Mouse (Mus musculus): ENCODE results near the gene Pnmt. TPM values are rescaled to one million over a fixed set of nuclear protein-coding genes. Genes with fewer than 3 reads are reported as not detected.

The Pnmt gene
- polyA plus RNA-seq (2016; fragmentation: Nextera tagmentation; extraction: Ambion mirVana), result 1.7 and 2.0 TPM in 2 replicates

DNA sequence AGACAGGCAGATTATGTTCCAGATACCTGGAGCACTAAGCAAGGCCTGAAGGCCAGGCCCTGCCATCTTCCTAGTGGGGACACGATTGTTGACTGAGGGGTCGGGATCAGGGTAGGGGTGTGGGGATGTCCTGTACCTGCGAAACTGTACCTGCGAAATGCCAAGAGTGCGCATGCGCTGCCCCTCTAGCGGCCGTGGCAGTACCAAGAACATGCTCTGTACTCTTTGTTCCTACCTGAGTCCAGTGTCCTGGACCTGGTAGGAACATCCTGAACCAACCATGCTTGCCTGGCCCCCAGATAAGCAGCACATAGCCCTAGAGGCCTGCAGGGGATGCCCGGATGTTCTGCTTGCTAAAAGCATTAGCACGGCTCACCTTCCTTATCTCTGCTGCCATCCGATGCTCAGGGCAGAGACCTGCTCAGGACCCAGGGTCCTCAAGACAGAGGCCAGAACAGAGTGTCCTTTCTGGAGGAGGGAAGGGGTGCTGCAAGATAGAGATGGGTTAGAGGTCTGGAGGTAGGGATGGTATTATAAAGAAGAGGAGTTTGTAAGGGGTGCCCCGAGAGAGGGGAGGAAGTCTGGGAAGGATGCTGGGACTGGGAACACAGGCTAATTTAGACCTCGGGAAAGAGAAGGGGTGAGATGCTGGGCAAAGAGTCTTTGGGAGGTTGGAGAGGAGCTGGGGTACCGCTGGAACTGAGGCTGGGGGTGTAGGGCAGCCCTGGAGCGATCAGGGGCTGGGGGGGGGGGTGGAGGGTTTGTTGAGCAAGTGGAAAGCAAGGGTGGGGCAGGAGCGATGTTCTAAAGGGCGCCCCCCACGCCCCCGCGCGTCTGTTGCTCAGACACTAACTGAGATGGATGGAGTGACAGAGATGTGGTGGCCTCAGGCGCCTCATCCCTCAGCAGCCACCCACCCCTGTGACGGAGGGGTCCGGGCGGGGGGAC is at the start of gene Pnmt:
TSS of gene Pnmt (plus strand) at position 813 of the 948 bp plus-strand sequence.
- Histone ChIP-seq H3K36me3 (peaks cover under 1% of the 10 kb centered on the region), H3K9ac (peak within 1 kb of the TSS; percentile 81), H3K9me3 (replicated peaks) (no peaks in the 10 kb centered on the region), H3K27ac (ENCODE audit: poor library complexity, severe bottlenecking) (peak within 1 kb of the TSS; percentile 92; the same call in 1 of the 2 replicates), H3K4me1 (replicated peaks) (peaks cover 70% of the 10 kb centered on the region), H3K4me2 (peak within 1 kb of the TSS; percentile 70), H3K4me3 (peak within 1 kb of the TSS; percentile 52), H3K27me3 (replicated peaks) (peaks cover 44% of the 10 kb centered on the region)
- ATAC-seq (ENCODE audit: insufficient number of reproducible peaks, low FRiP score), result no peak
- WGBS, result 39% methylated on average over 25 of the region's 25 CpGs

- Histone ChIP-seq H3K4me3 (peak overlapping the region; percentile 58), H3K27ac (ENCODE audit: poor library complexity, severe bottlenecking) (no peak overlapping the region), H3K4me2 (peak overlapping the region; percentile 92), H3K27me3 (replicated peaks) (peaks cover 87% of the 10 kb centered on the region), H3K4me1 (replicated peaks) (peaks cover 24% of the 10 kb centered on the region), H3K9ac (peak overlapping the region; percentile 68), H3K9me3 (replicated peaks) (no peaks in the 10 kb centered on the region), H3K36me3 (no peaks in the 10 kb centered on the region)
- no peak for ATAC-seq (ENCODE audit: insufficient number of reproducible peaks, low FRiP score)
- 1% methylated on average over 49 of the region's 57 CpGs for WGBS
Measured at GRCm38 (mm10) chr11:98338507-98338961, 47.7 kb upstream of the Pnmt start.

GRCm38 (mm10) chr11:98339071-98339501 is 47.2 kb upstream of the Pnmt start:
- H3K9ac ChIP-seq, result peak overlapping the region; percentile 68
- H3K36me3 ChIP-seq, result no peaks in the 10 kb centered on the region
- H3K4me1 ChIP-seq (replicated peaks), result peaks cover 24% of the 10 kb centered on the region
- H3K4me2 ChIP-seq, result peak overlapping the region; percentile 92
- H3K27me3 ChIP-seq (replicated peaks), result peaks cover 85% of the 10 kb centered on the region
- no peak for ATAC-seq (ENCODE audit: insufficient number of reproducible peaks, low FRiP score)
- WGBS, result under 1% methylated on average over 19 of the region's 19 CpGs
- no peak overlapping the region for H3K27ac ChIP-seq (ENCODE audit: poor library complexity, severe bottlenecking)
- H3K9me3 ChIP-seq (replicated peaks), result no peaks in the 10 kb centered on the region
- H3K4me3 ChIP-seq, result peak overlapping the region; percentile 58

GRCm38 (mm10) chr11:98339679-98340287 is 46.5 kb upstream of the Pnmt start:
- peaks cover 17% of the 10 kb centered on the region; the same call in 1 of the 2 replicates for H3K4me1 ChIP-seq (replicated peaks)
- ATAC-seq (ENCODE audit: insufficient number of reproducible peaks, low FRiP score), result no peak
- H3K4me2 ChIP-seq, result peak overlapping the region; percentile 92
- 12% methylated on average over 11 of the region's 11 CpGs for WGBS
- no peaks in the 10 kb centered on the region for H3K9me3 ChIP-seq (replicated peaks)
- peaks cover 82% of the 10 kb centered on the region for H3K27me3 ChIP-seq (replicated peaks)
- peak overlapping the region; percentile 58 for H3K4me3 ChIP-seq
- H3K36me3 ChIP-seq, result no peaks in the 10 kb centered on the region
- no peak overlapping the region for H3K27ac ChIP-seq (ENCODE audit: poor library complexity, severe bottlenecking)
- no peak overlapping the region for H3K9ac ChIP-seq

DNA sequence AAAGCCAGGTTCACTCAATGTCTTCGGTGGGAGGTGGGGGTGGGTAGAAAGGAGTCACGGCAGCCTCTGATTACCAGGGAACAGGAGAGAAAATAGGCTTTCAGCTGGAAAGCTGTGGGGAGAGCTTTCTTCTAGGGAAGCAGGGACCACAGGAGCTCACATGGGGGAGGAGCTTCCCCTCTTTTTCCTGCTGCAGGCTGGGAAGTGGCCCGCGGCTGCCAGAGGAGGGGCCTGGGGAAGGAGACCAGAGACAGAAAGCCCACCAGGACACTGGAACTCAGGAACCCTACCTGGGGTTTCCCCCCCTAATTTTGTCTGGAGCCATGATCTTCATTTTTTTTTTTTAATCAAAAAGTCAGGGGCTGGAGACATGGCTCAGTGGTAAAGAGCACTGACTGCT is 45.7 kb upstream of the Pnmt start:
- no peak for ATAC-seq (ENCODE audit: insufficient number of reproducible peaks, low FRiP score)
- Histone ChIP-seq H3K9ac (no peak overlapping the region), H3K27ac (ENCODE audit: poor library complexity, severe bottlenecking) (no peak overlapping the region), H3K4me2 (no peak overlapping the region), H3K27me3 (replicated peaks) (peaks cover 73% of the 10 kb centered on the region), H3K4me1 (replicated peaks) (peaks cover 14% of the 10 kb centered on the region; the same call in 1 of the 2 replicates), H3K4me3 (no peak overlapping the region), H3K36me3 (no peaks in the 10 kb centered on the region), H3K9me3 (replicated peaks) (no peaks in the 10 kb centered on the region)
- 11% methylated on average over 4 of the region's 4 CpGs for WGBS

- peaks cover 17% of the 10 kb centered on the region; the same call in 1 of the 2 replicates for H3K4me1 ChIP-seq (replicated peaks)
- H3K4me3 ChIP-seq, result no peak overlapping the region
- peaks cover 70% of the 10 kb centered on the region for H3K27me3 ChIP-seq (replicated peaks)
- H3K9me3 ChIP-seq (replicated peaks), result no peaks in the 10 kb centered on the region
- ATAC-seq (ENCODE audit: insufficient number of reproducible peaks, low FRiP score), result no peak
- H3K4me2 ChIP-seq, result no peak overlapping the region
- WGBS, result 59% methylated on average over 4 of the region's 4 CpGs
- H3K36me3 ChIP-seq, result no peaks in the 10 kb centered on the region
- H3K9ac ChIP-seq, result no peak overlapping the region
- H3K27ac ChIP-seq (ENCODE audit: poor library complexity, severe bottlenecking), result no peak overlapping the region
Measured at GRCm38 (mm10) chr11:98341174-98341573, 45.1 kb upstream of the Pnmt start.

DNA sequence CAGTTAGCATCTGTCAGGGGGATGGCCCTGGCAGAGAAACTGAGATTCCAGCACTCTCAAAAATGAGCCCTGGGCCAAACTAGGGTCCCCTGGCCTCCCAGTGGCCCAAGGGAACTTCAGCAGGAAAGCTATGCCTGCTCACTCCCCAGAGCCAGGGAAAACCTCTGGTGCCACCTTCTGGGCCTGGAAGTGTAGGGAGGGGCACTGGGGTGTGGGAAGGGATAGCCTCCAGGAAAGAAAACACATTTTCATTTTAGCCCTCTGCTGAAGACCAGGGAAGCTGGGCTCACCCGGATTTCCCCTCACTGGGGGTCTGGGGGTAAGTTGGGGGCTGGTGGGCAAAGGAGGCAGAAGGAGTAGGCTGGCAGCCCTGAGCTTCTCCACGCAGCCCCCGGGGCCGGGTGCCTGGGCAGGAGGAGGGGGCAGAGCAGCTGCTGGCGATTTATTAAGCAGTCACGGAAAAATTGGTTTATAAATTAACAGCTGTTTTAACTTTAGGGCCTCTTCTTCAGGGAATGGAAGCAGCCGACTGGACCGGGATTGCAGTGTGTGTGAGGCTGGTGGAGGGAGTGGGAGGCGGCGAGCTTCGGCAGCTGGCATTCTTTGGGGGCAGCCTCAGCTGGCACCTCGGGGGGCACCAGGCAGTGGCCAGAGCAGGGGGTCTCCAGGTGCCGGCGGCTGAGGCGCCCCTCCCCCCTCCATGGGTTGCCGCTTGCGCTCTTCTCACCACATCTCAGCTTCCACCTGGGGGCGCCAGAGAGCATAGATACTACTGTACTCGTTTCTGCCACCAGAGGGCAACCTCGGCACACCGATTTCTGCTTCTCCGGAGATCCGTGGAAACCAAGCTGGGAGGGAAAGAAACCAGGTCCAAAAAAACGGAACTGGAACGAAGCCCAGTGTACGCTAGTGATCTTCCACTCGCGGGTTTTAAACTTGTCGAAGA is 44.0 kb upstream of the Pnmt start:
- Histone ChIP-seq H3K9ac (peak overlapping the region; percentile 65), H3K36me3 (no peaks in the 10 kb centered on the region), H3K4me1 (replicated peaks) (peaks cover 26% of the 10 kb centered on the region), H3K27ac (ENCODE audit: poor library complexity, severe bottlenecking) (no peak overlapping the region), H3K27me3 (replicated peaks) (peaks cover 69% of the 10 kb centered on the region), H3K4me2 (peak overlapping the region; percentile 84), H3K9me3 (replicated peaks) (no peaks in the 10 kb centered on the region), H3K4me3 (peak overlapping the region; percentile 42)
- peak; percentile 57 for ATAC-seq (ENCODE audit: insufficient number of reproducible peaks, low FRiP score)
- 2% methylated on average over 29 of the region's 29 CpGs for WGBS

DNA sequence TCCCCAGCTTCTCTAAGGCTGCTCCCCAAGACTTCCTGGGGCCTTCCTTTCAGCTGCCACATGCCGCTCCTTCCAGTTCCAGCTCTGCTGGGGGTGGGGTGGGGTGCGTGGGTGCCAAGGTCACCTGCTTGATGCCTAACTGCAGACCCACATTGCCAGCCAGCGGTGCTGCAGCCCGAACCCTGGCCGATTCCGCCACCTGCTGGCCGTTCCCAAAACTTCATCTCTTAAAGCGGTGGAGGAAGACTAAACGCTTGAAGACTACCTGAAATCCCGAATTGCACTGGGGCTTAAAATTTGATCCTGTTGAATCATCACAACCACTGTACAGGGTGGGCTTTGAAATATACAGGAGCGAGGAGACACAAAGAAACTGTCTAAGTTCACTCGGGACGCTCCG is 41.0 kb upstream of the Pnmt start:
- H3K27me3 ChIP-seq (replicated peaks), result peaks cover 69% of the 10 kb centered on the region
- peaks cover 34% of the 10 kb centered on the region for H3K4me1 ChIP-seq (replicated peaks)
- WGBS, result 2% methylated on average over 14 of the region's 14 CpGs
- H3K36me3 ChIP-seq, result no peaks in the 10 kb centered on the region
- no peaks in the 10 kb centered on the region for H3K9me3 ChIP-seq (replicated peaks)
- H3K9ac ChIP-seq, result no peak overlapping the region
- ATAC-seq (ENCODE audit: insufficient number of reproducible peaks, low FRiP score), result no peak
- peak overlapping the region; percentile 66 for H3K4me2 ChIP-seq
- no peak overlapping the region for H3K27ac ChIP-seq (ENCODE audit: poor library complexity, severe bottlenecking)
- peak overlapping the region; percentile 30 for H3K4me3 ChIP-seq

GRCm38 (mm10) chr11:98346168-98346567 is 40.1 kb upstream of the Pnmt start:
- Histone ChIP-seq H3K4me3 (0 out of 2 replicates have a peak overlapping the region, but pooled peaks have one; percentile 4), H3K4me2 (peak overlapping the region; percentile 66; the same call in 1 of the 2 replicates), H3K27me3 (replicated peaks) (peaks cover 71% of the 10 kb centered on the region), H3K27ac (ENCODE audit: poor library complexity, severe bottlenecking) (no peak overlapping the region), H3K4me1 (replicated peaks) (peaks cover 38% of the 10 kb centered on the region), H3K36me3 (no peaks in the 10 kb centered on the region), H3K9ac (no peak overlapping the region), H3K9me3 (replicated peaks) (no peaks in the 10 kb centered on the region)
- WGBS, result 15% methylated on average over 9 of the region's 9 CpGs
- ATAC-seq (ENCODE audit: insufficient number of reproducible peaks, low FRiP score), result no peak

DNA sequence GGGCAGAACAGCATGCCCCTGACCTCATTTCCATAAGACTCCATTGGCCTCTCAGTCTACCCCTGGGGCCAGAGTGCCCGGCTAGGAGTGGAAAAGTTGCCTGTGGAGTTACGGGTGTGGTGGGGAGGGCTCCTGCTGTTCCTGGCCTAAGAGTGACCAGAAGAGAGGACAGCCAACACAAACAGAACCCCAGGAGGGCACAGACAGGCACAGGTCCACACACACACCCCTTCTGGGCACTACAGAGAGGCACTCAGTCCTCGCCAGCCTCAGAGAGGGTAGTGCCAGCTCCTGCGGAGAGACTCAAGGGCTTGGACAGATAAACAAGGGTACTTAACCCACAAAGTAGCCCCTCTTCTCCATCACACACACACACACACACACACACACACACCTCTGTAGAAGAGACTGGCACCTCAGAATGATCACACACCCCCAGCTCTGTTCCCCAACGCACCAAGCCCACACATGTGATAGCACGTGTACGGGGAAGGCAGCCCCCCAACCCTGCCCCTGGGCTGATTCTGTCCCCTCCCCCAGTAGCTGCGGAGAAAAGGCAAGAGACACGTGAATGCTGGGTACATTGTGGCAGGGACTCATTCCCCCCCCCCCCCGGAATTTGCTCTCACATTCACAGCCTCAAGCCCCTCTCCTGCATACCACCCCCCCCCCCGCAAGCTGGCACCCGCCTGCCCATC is 38.7 kb upstream of the Pnmt start:
- peak overlapping the region; percentile 61 for H3K4me3 ChIP-seq
- no peaks in the 10 kb centered on the region for H3K9me3 ChIP-seq (replicated peaks)
- WGBS, result 7% methylated on average over 12 of the region's 12 CpGs
- peaks cover 33% of the 10 kb centered on the region for H3K4me1 ChIP-seq (replicated peaks)
- H3K4me2 ChIP-seq, result peak overlapping the region; percentile 90
- no peak overlapping the region for H3K27ac ChIP-seq (ENCODE audit: poor library complexity, severe bottlenecking)
- no peaks in the 10 kb centered on the region for H3K36me3 ChIP-seq
- no peak overlapping the region for H3K9ac ChIP-seq
- no peak for ATAC-seq (ENCODE audit: insufficient number of reproducible peaks, low FRiP score)
- H3K27me3 ChIP-seq (replicated peaks), result peaks cover 72% of the 10 kb centered on the region

Data from heart, embryonic 12.5 days (tissue).